8 mouse cellular contexts compared by ENCODE assay signal in the genomic region with DNA sequence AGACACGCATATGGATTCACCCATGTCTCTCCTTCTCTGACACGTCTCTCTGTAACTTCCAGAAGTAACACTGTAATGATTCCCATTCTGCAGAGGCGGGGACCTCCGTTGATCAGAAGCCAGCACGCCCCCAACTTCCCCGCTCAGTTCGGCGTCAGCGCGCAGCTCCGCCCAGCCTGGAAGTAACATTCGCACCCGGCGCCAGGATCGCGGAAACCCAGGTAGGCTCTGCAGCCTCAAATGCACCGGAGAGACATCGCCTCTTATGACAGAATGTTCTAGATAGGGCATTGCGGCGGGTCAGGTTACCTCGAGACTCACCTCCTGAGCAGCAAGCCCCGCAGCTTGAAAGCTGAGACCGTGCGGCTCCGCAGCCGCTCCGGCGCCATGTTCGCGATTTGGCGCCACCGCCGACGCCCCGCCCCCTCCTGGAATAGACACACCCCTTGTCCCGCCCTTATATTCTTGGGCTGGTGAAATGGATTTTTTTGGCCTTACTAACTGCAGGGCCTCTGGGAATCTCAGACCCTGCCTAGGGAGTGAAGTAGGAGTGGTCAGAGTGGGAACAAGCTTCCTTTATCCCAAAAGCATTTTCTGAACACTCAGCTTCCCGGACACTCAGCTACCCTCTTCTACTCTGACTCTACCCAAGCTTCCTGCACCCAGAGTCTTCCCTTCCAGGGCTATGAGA. TPM values are rescaled to one million over a fixed set of nuclear protein-coding genes. Genes with fewer than 3 reads are reported as not detected.
DNase-seq lines count a peak whose midpoint lies in the region; ATAC-seq lines count a peak whose summit lies in the region.

A gene (minus strand): TSS at position 420 of the 691 bp plus-strand sequence.

- no peaks in the 10 kb centered on the region for H3K9me3 ChIP-seq in intestine, embryonic 14.5 days (ENCODE audit: control insufficient read depth, low read length)

- intact Hi-C loops in gastrocnemius, postnatal 36 days (cut with DNase I), result no loop called here
- intact Hi-C loops in left cerebral cortex, postnatal 10 days (cut with DNase I), result no loop called here

- ATAC-seq in intestine, embryonic 14.5 days (replicated peaks; ENCODE audit: low FRiP score, low TSS enrichment, low read depth), result peak; percentile 96
- ATAC-seq in megakaryocyte progenitor cell, adult 5-6 weeks (replicated peaks; ENCODE audit: poor library complexity), result peak; percentile 92

- peak within 1 kb of the TSS; percentile 63 for H3K4me3 ChIP-seq in intestine, embryonic 14.5 days (ENCODE audit: low read depth, low read length)

- DNase-seq in adrenal gland, adult 2 months, result peak; percentile 94
- DNase-seq in embryo, embryonic 11.5 days (ENCODE audit: low read depth, low spot score), result peak; percentile 81
- DNase-seq in gastrocnemius, postnatal 36 days, result peak; percentile 87 to 90
- DNase-seq in intestine, embryonic 14.5 days (ENCODE audit: low spot score), result peak; percentile 98
- DNase-seq in left cerebral cortex, postnatal 10 days (ENCODE audit: extremely low spot score in 1 of 2, low spot score in 2 of 2), result peak; percentile 76 to 90
- peak; percentile 83 for DNase-seq in right cerebral cortex, postnatal 14 days
- peak; percentile 92 for DNase-seq in urinary bladder, postnatal 25 days (ENCODE audit: low spot score)

- peak within 1 kb of the TSS; percentile 89 for H3K27ac ChIP-seq in intestine, embryonic 14.5 days (ENCODE audit: low read depth)

- WGBS in intestine, embryonic 14.5 days, result under 1% methylated on average over 37 of the region's 37 CpGs

- H3K4me1 ChIP-seq in intestine, embryonic 14.5 days (replicated peaks; ENCODE audit: control insufficient read depth, insufficient read depth, low read length), result no peaks in the 10 kb centered on the region

- peak within 1 kb of the TSS; percentile 58 for H3K9ac ChIP-seq in intestine, embryonic 14.5 days (ENCODE audit: low read length)

- H3K27me3 ChIP-seq in intestine, embryonic 14.5 days (replicated peaks; ENCODE audit: control insufficient read depth, insufficient read depth, low read length), result no peaks in the 10 kb centered on the region

- H3K36me3 ChIP-seq in intestine, embryonic 14.5 days (ENCODE audit: control insufficient read depth, insufficient read depth, low read length), result peaks cover 15% of the 10 kb centered on the region

- H3K4me2 ChIP-seq in intestine, embryonic 14.5 days (ENCODE audit: low read length), result peak within 1 kb of the TSS; percentile 67

RNA-seq across cellular contexts. Expression of the gene that starts here (rescaled TPM):
- total RNA-seq in adrenal gland, adult 2 months (2021), result 1 to 10 TPM; 1.4 to 3.8 TPM
- polyA plus RNA-seq in adrenal gland, adult 2 months (2012; rRNA removed), result 0.76 and 0.88 TPM in 2 replicates
- total RNA-seq in gastrocnemius, postnatal 36 days (2021), result under 1 TPM; 0.30 to 0.33 TPM
- polyA plus RNA-seq in intestine, embryonic 14.5 days (2014; fragmentation: Nextera tagmentation; extraction: Ambion mirVana), result 28.1 and 29.8 TPM in 2 replicates
- 1 to 10 TPM; 1.2 to 1.7 TPM for total RNA-seq in left cerebral cortex, postnatal 10 days (2021)
- total RNA-seq in megakaryocyte progenitor cell, adult 5-6 weeks (2015), result 65.0 and 70.8 TPM in 2 replicates
- 50.8 and 69.6 TPM in 2 replicates for total RNA-seq in megakaryocyte progenitor cell, adult 5-6 weeks (2017)

Comparison
In these comparisons a context has a peak if more than half of its experiments do, and no peak if none do; other contexts are left out.
1. Peak in every context shown above with its lines: DNase-seq, ATAC-seq, H3K4me3 ChIP-seq and H3K27ac ChIP-seq.
2. RNA of the gene that starts here (total RNA-seq): 50.8 to 70.8 TPM in megakaryocyte progenitor cell, adult 5-6 weeks; 1.4 to 3.8 TPM in adrenal gland, adult 2 months, 1.2 to 1.7 TPM in left cerebral cortex, postnatal 10 days and 0.30 to 0.33 TPM in gastrocnemius, postnatal 36 days; every median in the first group is over 10 times any median in the second.
3. RNA of the gene that starts here (polyA plus RNA-seq): 28.1 to 29.8 TPM in intestine, embryonic 14.5 days; 0.76 to 0.88 TPM in adrenal gland, adult 2 months; every median in the first group is over 10 times any median in the second.
4. Peak in DNase-seq in gastrocnemius, postnatal 36 days; RNA of the gene not detected or under 1 TPM.